Mouse (Mus musculus) mouse embryonic stem cell (cell line): ENCODE measurements around the gene Chil4.
"Not testable (repeated sequence)": the region's sequence is repeated elsewhere in the genome, so short reads cannot be mapped to it uniquely, and the experiment has no call there.

ENCODE experiments used
- in situ Hi-C, 2 experiments: fragments of 300-500 bp; cut with MboI; formaldehyde crosslinking; loops; 1 replicate in 1 of 2; 3 replicates in 1 of 2; pipeline ENCODE4 v1.14.3; 2019 to 2020; ENCODE audit warnings: low sequenced_read_pairs in 2 of 2, low pct_unique_long_range_greater_than_20kb in 1 of 2, mixed read lengths in 1 of 2; ENCODE audit not compliant: unreplicated experiment in 1 of 2

The Chil4 gene

DNA sequence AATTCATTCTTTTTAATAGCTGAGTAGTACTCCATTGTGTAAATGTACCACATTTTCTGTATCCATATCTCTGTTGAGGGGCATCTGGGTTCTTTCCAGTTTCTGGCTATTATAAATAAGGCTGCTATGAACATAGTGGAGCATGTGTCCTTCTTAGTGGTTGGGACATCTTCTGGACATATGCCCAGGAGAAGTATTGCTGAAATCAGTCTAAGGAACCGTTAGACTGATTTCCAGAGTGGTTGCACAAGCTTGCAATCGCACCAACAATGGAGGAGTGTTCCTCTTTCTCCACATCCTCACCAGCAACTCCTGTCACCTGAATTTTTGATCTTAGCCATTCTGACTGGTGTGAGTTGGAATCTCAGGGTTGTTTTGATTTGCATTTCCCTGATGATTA is 46.8 kb downstream of the Chil4 start:
- in situ Hi-C loops = not testable (repeated sequence)

DNA sequence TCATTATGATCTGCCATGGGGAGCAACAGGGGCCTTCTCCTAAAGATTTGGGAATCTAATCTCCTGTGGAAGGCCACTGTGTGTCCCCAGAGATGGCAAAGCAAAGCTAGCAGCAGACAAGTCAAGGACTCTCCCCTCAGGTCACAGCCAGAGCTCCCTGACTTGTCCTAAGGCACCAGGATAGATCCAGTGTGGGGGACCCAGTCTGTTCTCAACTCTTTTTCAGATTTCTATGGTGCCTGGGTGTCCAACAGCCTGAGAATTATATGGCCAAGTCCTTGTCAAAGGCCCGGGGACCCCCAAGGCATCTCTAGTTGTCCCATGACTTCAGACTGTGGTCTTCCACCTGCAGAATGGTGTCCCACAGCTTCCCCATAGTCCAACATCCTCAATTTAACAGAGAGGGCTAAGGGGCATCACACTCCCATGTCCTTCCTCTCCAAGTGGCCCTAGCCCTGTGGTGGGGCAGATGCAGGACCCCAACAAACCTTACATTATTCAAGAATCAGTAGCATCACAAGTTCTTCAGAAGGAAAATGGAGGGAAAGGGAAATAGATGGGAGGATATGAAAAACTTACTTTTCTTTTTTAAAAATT is 48.1 kb downstream of the Chil4 start:
- in situ Hi-C loops = no loop called here

DNA sequence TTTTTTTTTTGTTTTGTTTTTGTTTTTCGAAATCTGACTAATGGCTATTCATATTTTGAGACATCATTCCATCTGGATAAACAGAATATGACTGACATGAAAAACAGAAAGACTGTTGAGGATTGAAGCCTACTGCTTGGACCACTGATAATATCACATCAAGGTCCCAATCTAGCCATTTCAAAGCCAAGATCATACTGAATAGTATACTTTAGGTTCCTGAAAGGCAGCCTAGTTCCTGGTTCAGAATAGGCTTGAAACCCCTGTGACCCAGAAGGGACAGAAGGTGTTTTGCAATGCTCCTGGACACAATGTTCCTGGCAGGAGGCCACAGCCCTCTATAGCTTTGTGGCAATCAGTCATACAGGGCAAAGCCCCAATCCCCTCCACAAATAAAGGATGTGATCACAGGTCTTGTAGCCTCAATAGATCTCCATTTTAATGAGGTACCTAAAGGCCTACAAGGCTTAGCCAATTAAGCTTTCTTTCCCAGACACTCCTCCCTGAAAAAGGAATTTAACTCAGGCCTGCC is 48.7 kb downstream of the Chil4 start:
- in situ Hi-C loops = no loop called here

DNA sequence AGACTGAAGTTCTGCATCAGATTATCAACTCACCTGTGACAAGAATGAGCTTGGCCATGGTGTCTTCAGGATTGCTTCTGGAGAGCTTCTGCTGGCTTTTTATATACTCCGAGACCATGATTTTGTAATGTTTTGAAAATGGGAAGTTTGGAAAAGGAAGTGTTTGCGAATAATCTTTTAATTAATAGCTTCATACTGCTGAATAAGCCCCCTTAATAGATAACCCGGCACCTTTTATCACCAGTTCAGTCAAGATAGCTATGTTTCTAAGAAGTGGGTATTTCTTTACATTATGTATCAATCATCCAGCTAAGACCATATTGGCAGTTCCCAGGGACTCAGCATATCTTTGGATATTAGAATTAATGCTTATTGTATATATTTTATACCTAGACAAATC is 51.8 kb downstream of the Chil4 start, which contains the start of gene Chil3:
Chil3 (minus strand) TSS at position 101 of the 400 bp plus-strand sequence.
- in situ Hi-C loops = no loop called here

DNA sequence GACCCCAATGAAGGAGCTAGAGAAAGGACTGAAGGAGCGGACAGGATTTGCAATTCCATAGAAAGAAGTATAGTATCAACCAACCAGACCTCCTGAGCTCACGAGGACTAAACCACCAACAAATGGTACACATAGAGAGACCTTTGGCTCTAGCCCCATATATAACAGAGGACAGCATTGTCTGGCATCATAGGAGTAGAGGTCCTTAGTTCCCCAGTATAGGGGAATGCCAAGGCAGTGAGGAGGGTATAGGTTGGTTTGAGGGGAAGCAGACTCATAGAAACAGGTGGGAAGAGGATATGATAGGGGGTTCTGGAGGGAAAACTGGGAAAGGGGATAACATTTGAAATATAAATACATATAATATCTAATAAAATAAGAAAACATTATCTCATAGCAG is 64.9 kb downstream of the Chil4 start:
- in situ Hi-C loops = no loop called here
